In the genomic region with DNA sequence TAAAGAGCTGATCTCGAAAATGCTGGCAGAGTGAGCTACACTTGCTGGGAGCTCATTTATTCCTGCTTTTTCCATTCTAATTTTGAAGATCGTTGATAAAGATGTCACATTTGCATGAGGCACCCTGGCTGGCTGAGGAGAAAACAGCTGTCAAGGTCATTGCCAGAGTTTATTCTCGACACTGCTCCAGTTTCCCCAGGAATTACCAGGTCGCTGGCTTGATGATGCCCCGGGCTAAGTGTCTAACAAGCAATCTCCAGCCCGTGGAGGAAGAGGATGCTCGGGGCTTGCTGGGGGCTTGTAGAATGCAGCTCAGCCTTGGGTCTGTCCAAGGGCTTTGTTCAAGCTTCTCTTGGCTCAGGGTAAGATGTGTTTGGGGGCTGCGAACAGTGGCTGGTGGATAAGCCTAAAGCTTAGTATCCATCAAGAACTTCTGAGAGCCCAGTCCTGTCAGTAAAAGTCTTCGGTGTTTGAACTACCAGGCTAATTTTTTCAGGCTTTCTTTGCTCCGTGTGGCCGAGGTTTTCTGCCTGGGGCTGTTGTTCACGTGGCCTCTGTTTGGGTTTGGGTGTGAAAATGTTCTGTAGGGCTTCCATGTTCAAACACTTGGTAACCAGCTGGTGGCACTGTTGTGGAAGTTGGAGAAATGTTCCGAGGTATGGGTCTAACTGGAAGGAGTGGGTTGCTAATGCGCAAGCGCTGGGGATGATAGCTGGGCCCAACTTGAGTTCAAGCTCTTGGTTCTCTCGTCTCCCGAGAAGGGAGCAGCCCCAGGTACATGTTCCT, we compare ENCODE assay signal across 13 mouse cellular contexts. TPM values are rescaled to one million over a fixed set of nuclear protein-coding genes. Genes with fewer than 3 reads are reported as not detected.
A peak's percentile ranks its signal among the peaks of the same experiment; 100 is the strongest.
DNase-seq lines count a peak whose midpoint lies in the region; ATAC-seq lines count a peak whose summit lies in the region.
"Had no signal": no experiment of that assay in that cellular context is flagged by ENCODE, and none has a peak within 500 bp of the region (broad histone marks: within the 10 kb centered on the region; RNA-seq: fewer than 3 reads in every experiment).

No protein-coding gene starts in this region.

- no peak overlapping the region for H3K4me3 ChIP-seq in hindbrain, embryonic 13.5 days
- no peak overlapping the region for H3K4me3 ChIP-seq in hindbrain, embryonic 10.5 days
- no peak overlapping the region for H3K4me3 ChIP-seq in midbrain, embryonic 14.5 days (replicated peaks; ENCODE audit: low read depth, low read length)
- H3K4me3 ChIP-seq in midbrain, embryonic 11.5 days (ENCODE audit: low read depth, low read length), result no peak overlapping the region
- H3K4me3 ChIP-seq in neural tube, embryonic 15.5 days (replicated peaks), result no peak overlapping the region
- H3K4me3 ChIP-seq: gastrocnemius, adult 2 months; liver, embryonic 15.5 days had no signal

- H3K27me3 ChIP-seq in hindbrain, embryonic 13.5 days, result no peaks in the 10 kb centered on the region
- H3K27me3 ChIP-seq in hindbrain, embryonic 10.5 days (ENCODE audit: insufficient read depth, poor library complexity, severe bottlenecking), result no peaks in the 10 kb centered on the region
- H3K27me3 ChIP-seq in midbrain, embryonic 14.5 days (ENCODE audit: control insufficient read depth, insufficient read depth, low read length), result no peaks in the 10 kb centered on the region; the same call in 1 of the 2 replicates
- H3K27me3 ChIP-seq in midbrain, embryonic 11.5 days (ENCODE audit: control insufficient read depth, insufficient read depth, low read length), result peaks cover 2% of the 10 kb centered on the region
- H3K27me3 ChIP-seq in neural tube, embryonic 15.5 days (replicated peaks), result no peaks in the 10 kb centered on the region
- H3K27me3 ChIP-seq: liver, embryonic 15.5 days had no signal

- no peaks in the 10 kb centered on the region for H3K9me3 ChIP-seq in hindbrain, embryonic 13.5 days
- H3K9me3 ChIP-seq in hindbrain, embryonic 10.5 days, result no peaks in the 10 kb centered on the region
- H3K9me3 ChIP-seq in midbrain, embryonic 14.5 days (ENCODE audit: control insufficient read depth, low read length), result no peaks in the 10 kb centered on the region
- no peaks in the 10 kb centered on the region for H3K9me3 ChIP-seq in midbrain, embryonic 11.5 days (ENCODE audit: control insufficient read depth, low read length)
- no peaks in the 10 kb centered on the region for H3K9me3 ChIP-seq in neural tube, embryonic 15.5 days (replicated peaks)
- H3K9me3 ChIP-seq: liver, embryonic 15.5 days had no signal

- 64% methylated on average over 17 of the region's 17 CpGs for WGBS in hindbrain, embryonic 13.5 days
- 80% methylated on average over 17 of the region's 17 CpGs for WGBS in hindbrain, embryonic 10.5 days
- 64% methylated on average over 17 of the region's 17 CpGs for WGBS in midbrain, embryonic 14.5 days
- WGBS in midbrain, embryonic 11.5 days, result 86% methylated on average over 17 of the region's 17 CpGs
- WGBS in neural tube, embryonic 15.5 days, result 63% methylated on average over 17 of the region's 17 CpGs

- no peak overlapping the region for H3K4me2 ChIP-seq in hindbrain, embryonic 13.5 days
- no peak overlapping the region for H3K4me2 ChIP-seq in midbrain, embryonic 14.5 days (ENCODE audit: low read length)
- H3K4me2 ChIP-seq in midbrain, embryonic 11.5 days, result no peak overlapping the region
- no peak overlapping the region for H3K4me2 ChIP-seq in neural tube, embryonic 15.5 days
- H3K4me2 ChIP-seq: liver, embryonic 15.5 days had no signal

- H3K36me3 ChIP-seq in hindbrain, embryonic 13.5 days, result no peaks in the 10 kb centered on the region
- no peaks in the 10 kb centered on the region for H3K36me3 ChIP-seq in hindbrain, embryonic 10.5 days
- H3K36me3 ChIP-seq in midbrain, embryonic 14.5 days (ENCODE audit: control insufficient read depth, insufficient read depth, low read length), result no peaks in the 10 kb centered on the region
- no peaks in the 10 kb centered on the region for H3K36me3 ChIP-seq in midbrain, embryonic 11.5 days (ENCODE audit: control insufficient read depth, insufficient read depth, low read length)
- no peaks in the 10 kb centered on the region for H3K36me3 ChIP-seq in neural tube, embryonic 15.5 days
- H3K36me3 ChIP-seq: liver, embryonic 15.5 days had no signal

- peak overlapping the region; percentile 66 for H3K27ac ChIP-seq in hindbrain, embryonic 13.5 days
- no peak overlapping the region for H3K27ac ChIP-seq in hindbrain, embryonic 10.5 days
- no peak overlapping the region for H3K27ac ChIP-seq in midbrain, embryonic 14.5 days (replicated peaks; ENCODE audit: low read depth, low read length)
- no peak overlapping the region for H3K27ac ChIP-seq in midbrain, embryonic 11.5 days (ENCODE audit: low read depth, low read length)
- H3K27ac ChIP-seq in neural tube, embryonic 15.5 days (replicated peaks), result peak overlapping the region; percentile 35
- H3K27ac ChIP-seq: gastrocnemius, adult 2 months; liver, embryonic 15.5 days had no signal

- no peak overlapping the region for H3K9ac ChIP-seq in hindbrain, embryonic 13.5 days
- H3K9ac ChIP-seq in midbrain, embryonic 14.5 days (replicated peaks; ENCODE audit: low read length), result no peak overlapping the region
- no peak overlapping the region for H3K9ac ChIP-seq in midbrain, embryonic 11.5 days (ENCODE audit: low read length)
- no peak overlapping the region for H3K9ac ChIP-seq in neural tube, embryonic 15.5 days (replicated peaks)
- H3K9ac ChIP-seq: liver, embryonic 15.5 days had no signal

- ATAC-seq in hindbrain, embryonic 13.5 days (ENCODE audit: low FRiP score), result no peak
- no peak for ATAC-seq in midbrain, embryonic 14.5 days (ENCODE audit: low FRiP score, low TSS enrichment)
- ATAC-seq in midbrain, embryonic 11.5 days (ENCODE audit: low FRiP score), result no peak
- no peak for ATAC-seq in neural tube, embryonic 15.5 days (ENCODE audit: low FRiP score)

- DNase-seq in cerebellum, postnatal 10 days, result peak; percentile 45 to 49
- DNase-seq in cerebellum, postnatal 36 days, result no peak
- no peak for DNase-seq in hindbrain, embryonic 10.5 days (ENCODE audit: low spot score)
- DNase-seq in midbrain, embryonic 14.5 days, result peak; percentile 58
- DNase-seq in midbrain, embryonic 11.5 days (ENCODE audit: low spot score, missing footprints), result no peak
- no peak for DNase-seq in cerebellum, adult 11 months
- DNase-seq: adrenal gland, postnatal 36 days; cerebellum, adult 8-10 months; gastrocnemius, adult 2 months; kidney, adult 11 months had no signal

- peaks cover 24% of the 10 kb centered on the region for H3K4me1 ChIP-seq in hindbrain, embryonic 13.5 days (replicated peaks)
- H3K4me1 ChIP-seq in hindbrain, embryonic 10.5 days (replicated peaks), result peaks cover 23% of the 10 kb centered on the region
- peaks cover 10% of the 10 kb centered on the region for H3K4me1 ChIP-seq in midbrain, embryonic 14.5 days (ENCODE audit: control insufficient read depth, insufficient read depth, low read length)
- peaks cover 12% of the 10 kb centered on the region for H3K4me1 ChIP-seq in midbrain, embryonic 11.5 days (ENCODE audit: control insufficient read depth, insufficient read depth, low read length)
- H3K4me1 ChIP-seq in neural tube, embryonic 15.5 days, result peaks cover 15% of the 10 kb centered on the region

RNA-seq across cellular contexts. Expression of a gene that starts 44.2 kb away (rescaled TPM):
- 0.25 and 0.35 TPM in 2 replicates for polyA plus RNA-seq in hindbrain, embryonic 13.5 days (2015; fragmentation: Nextera tagmentation; extraction: Ambion mirVana)
- polyA plus RNA-seq in hindbrain, embryonic 10.5 days (2016; fragmentation: Nextera tagmentation; extraction: Ambion mirVana), result 0.14 and 0.36 TPM in 2 replicates
- polyA plus RNA-seq in midbrain, embryonic 14.5 days (2014; fragmentation: Nextera tagmentation; extraction: Ambion mirVana), result 0.13 TPM in 1 of 2 replicates, not detected in the other
- polyA plus RNA-seq in midbrain, embryonic 11.5 days (2014; fragmentation: Nextera tagmentation; extraction: Ambion mirVana), result 0.12 TPM in 1 of 2 replicates, not detected in the other
- polyA plus RNA-seq in neural tube, embryonic 15.5 days (2015; fragmentation: Nextera tagmentation; extraction: Ambion mirVana), result 0.46 and 0.49 TPM in 2 replicates
- polyA plus RNA-seq: liver, embryonic 15.5 days had no signal

Comparison
In these comparisons a context has a peak if more than half of its experiments do, and no peak if none do; other contexts are left out.
1. DNase-seq: peak in cerebellum, postnatal 10 days (2 of 2) and midbrain, embryonic 14.5 days (single experiment); none in cerebellum, postnatal 36 days (0 of 2), hindbrain, embryonic 10.5 days (single experiment), midbrain, embryonic 11.5 days (single experiment) and cerebellum, adult 11 months (single experiment).
2. H3K27ac ChIP-seq: peak in hindbrain, embryonic 13.5 days (single experiment) and neural tube, embryonic 15.5 days (single experiment); none in hindbrain, embryonic 10.5 days (single experiment), midbrain, embryonic 14.5 days (single experiment) and midbrain, embryonic 11.5 days (single experiment).